Mouse (Mus musculus) c-Kit-positive CD71-positive TER-119-negative erythroid progenitor cells, embryonic 14.5 days (primary cell): ENCODE results near the gene Madcam1.
"Not testable (repeated sequence)": the region's sequence is repeated elsewhere in the genome, so short reads cannot be mapped to it uniquely, and the experiment has no call there.

ENCODE experiments used
- DNase-seq: peaks from one replicate; pipeline ENCODE4 v3.0.0-alpha.2; 2013; ENCODE audit warnings: low read depth

Gene Madcam1

DNA sequence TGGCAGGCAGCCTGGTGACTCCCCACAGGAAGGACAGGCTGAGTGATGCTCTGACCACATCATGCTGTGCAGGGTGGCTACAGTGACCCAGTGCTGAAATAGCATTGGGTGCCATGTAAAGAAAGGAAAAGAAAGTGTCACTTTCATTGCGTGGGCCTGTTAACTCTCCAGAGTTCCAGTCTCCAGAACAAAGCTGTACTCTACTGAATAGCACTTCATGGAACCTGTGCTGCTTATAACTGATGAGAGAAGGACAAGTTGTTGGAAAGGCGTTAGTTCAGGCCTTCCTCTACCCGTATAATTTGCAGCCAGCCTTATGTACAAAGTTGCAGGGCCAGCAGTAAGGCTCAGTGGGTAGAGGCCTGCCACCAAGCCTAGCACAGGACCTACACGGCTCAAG, 24.4 kb downstream of the Madcam1 start, which contains the start of gene Gzmm:
Gzmm (plus strand) TSS at position 301 of the 400 bp plus-strand sequence.
- DNase-seq, result no peak

DNA sequence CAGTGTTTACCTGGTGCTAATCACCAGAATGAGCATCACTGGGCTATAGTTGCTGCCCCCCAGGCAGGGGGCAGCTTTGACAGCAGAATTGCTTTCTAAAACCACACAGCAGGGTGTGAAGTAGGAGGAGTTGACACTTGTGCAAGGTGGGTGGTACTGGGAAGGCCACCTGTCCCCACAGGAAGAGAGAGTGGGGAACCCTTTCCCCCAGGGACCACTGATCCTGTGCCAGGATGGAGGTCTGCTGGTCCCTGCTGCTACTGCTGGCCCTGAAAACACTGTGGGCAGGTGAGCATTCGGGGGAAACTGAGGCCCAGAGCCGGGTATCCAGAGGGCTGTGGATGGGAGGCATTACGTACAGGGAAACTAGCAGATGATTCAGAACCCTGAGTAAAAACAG, 24.8 kb downstream of the Madcam1 start:
- no peak for DNase-seq

DNA sequence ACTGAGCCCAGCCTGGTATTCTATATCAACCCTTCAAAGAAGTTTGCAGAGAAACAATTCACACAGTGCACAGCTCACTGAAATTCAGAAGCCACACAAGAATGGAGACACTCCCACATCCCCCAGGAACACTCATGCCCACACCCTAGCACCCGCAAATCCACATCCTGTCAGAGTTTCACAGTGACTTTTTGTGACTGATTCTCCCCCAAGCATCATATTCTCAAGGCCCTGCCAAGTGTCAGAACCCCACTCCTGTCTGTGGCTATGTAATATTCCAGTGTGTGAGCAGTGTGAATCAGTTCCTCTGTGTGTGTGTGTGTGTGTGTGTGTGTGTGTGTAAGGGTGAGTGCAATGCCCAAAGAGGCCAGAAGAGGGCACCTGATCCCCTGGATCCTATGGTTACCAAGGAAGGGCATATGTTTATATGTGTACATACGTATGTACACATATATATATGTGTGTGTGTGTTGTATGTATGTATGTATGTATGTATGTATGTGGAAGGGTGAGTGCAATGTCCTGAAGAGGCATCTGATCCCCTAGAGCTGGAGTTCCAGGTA, 27.7 kb downstream of the Madcam1 start:
- no peak for DNase-seq

- no peak for DNase-seq
These were observed 29.4 kb downstream of the Madcam1 start for GRCm38 (mm10) chr10:79693580-79694378.

DNA sequence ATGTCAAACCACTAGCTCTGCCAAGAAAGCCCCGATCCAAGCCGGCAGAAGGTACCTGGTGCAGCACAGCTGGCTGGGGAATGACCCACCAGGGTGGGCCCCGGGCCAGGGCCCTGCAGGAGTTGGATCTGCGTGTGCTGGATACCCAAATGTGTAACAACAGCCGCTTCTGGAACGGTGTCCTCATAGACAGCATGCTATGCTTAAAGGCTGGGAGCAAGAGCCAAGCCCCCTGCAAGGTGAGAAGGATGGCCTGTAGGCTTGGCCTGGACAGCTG, 30.0 kb downstream of the Madcam1 start:
- DNase-seq, result no peak

DNA sequence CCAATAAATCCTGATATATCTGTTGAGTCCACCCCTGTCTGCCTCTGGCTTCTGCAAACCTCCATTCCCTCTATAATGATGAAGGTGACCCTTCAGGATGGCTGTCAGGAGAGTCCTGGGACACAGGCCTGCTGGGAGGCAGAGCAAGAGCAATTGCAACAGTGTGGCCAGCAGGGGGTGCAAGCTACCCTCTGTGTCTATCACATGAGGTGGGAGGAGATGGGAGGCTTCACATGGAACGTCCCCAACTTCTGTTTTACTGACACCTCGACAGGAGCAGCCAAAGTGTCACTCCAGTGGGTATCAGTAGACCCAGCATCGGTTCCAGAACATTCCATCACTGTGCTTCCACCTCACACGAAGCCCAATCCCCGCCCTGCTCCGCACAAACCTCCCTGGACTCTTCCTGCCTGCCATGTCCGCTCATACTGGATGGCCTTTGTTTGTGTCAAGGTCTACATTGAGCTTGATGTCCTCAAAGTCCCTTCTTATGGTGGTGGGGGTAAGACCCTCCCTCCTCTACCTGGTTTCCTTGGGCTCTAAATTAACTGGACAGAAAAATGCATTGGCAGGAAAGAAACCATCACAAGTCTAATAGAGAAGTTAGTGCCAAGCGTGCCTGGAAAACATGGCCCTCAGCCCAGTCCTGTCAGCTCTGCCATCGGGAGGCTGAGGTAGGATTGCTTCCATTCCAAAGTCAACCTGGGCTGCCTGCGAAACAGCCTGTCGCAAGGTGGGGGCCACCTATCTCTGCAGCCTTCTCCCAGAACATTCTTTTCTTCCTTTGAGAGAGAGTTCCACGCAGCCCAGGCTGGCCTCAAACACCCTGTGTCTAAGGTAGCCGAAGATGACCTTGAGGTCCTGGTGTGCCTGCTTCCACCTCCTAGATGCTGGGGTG, 31.1 kb downstream of the Madcam1 start:
- no peak for DNase-seq

GRCm38 (mm10) chr10:79696129-79696651, 31.8 kb downstream of the Madcam1 start:
- DNase-seq, result no peak

DNA sequence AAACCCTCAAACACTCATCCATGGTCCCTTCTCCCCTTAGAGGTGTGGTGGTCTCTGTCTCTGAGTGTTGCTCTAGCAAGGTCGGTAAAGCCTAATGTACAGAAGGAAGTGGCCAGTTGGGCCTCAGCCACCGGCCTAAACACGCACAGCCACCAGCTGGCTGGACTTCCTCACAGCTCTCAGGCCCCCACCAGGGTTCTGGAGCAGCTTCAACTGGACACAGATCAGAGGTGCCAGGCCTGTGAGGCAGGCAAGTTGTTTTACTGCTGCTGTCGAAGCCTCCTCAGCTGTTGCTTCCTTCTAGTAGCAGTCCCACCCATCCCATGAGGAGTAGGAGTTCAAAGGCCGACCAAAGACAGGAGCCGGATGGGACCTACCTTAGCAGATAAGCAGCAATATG, 33.6 kb downstream of the Madcam1 start:
- DNase-seq, result no peak

GRCm38 (mm10) chr10:79698459-79698858, 34.1 kb downstream of the Madcam1 start:
- DNase-seq, result no peak

DNA sequence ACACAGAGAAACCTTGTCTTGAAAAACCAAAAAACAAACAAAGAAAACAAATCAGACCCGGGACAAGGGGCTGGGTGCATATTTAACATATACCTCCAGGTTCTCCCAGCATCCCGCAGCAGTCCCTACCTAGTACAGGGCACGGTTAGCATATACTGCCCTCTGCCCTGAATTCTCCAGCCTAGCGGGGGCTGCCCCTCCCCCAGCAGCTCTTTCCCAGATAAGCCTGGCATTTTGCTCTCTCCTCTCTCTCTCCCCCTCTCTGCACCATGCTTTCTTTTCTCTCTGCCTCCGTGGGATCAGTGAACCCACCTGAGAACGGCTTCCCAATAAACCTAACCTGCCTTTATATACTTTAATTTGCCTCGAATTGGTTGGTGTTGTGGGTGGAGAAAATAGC, 36.3 kb downstream of the Madcam1 start:
- no peak for DNase-seq

DNA sequence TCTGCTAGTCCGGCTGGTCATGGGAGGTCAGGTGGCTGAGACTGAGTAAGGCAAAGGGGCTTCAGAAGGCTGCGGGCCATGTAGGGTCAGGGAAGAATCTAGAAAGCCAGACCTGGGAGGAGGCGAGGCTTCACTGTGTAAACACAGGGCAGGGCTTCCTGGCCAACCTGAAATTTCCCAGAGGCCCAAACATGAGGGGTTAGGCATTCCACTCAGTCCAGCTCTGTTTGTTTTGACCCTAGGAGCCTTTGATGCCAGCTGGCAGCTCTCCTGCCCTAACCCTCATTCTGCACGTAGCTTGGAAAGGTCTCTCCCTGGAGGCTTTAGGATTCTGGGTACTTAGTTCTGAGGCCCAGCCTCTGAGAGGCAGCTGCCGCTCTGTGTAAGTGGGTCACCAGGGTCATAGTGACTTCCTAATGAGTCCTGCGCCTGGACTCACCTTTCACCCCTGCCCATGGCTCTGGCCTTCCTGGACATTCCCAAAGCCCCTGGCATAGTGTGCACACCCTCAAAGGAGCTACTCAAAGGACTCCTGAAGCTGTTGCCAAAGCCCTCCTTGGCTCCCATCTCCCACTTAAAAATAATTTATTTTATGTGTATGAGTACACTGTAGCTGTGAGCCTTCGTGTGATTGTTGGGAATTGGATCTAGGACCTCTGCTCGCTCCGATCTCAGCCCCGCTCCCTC, 37.2 kb downstream of the Madcam1 start:
- no peak for DNase-seq

DNA sequence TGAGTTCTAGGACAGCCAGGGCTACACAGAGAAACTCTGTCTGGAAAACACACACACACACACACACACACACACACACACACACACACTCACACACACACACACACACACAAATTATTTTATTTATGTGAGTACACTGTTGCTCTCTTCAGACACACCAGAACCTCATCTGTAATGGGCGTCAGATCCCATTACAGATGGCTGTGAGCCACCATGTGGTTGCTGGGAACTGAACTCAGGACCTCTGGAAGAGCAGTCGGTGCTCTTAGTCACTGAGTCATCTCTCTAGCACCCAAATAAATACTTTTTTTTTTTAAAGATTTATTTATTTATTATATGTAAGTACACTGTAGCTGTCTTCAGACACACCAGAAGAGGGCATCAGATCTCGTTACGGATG, 38.6 kb downstream of the Madcam1 start:
- DNase-seq, result not testable (repeated sequence)

DNA sequence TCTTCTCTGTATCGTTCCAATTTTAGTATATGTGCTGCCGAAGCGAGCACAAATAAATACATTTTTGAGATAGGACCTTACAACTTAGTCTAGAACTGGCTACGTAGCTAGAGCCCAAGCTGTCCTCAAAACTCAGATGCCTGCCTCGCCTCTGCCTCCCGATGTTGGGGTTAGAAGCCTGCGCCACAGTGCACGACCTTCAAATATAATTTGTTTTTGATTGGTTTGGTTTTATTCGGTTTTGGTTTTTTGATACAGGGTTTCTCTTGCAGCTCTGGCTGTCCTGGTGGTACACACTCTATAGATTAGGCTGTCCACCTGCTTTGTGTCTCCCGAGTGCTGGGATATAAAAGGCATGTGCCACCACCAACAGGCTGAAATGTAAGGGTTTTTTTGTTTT, 39.2 kb downstream of the Madcam1 start:
- no peak for DNase-seq

DNA sequence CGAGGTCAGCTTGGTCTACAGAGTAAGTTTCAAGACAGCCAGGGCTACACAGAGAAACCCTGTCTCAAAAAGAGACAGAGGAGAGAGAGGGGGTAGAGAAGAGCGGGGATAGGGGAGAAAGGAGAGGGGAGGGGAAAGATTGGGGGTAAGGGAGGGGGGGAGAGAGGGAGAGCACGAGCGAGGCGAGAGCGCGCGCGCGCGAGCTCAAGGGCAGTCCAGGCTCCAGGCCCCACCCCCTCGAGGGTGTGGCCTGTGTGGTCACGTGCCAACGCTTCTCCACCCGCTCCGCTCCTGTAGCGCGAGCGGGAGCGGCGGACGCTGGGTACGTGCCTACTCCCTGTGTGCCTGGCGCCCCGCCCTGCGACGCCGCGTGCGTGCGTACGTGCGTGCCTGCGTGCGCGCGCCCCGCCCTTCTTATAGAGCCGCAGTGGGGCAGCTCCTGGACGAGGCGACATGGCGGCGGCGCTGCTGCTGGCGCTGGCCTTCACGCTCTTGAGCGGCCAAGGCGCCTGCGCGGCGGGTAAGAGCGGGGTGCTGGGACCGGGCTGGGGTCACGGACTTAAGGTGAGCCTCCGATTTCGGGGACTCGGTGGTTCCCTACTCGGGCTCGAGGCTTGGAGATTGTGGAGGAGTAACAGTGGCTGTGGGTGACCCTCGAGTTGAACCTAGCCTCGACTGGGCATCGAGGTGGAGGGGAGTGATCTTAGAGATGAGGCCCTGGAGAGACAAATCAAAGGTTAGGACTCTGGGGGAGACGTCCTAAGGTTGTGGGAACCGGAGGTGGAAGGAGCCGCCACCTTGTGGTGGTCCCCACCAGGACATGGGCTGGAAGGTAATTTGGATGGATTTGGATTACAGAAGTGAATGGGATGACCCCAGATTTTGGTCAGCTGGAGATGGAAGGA, 40.0 kb downstream of the Madcam1 start, which contains the start of gene Bsg:
Bsg (plus strand) TSS at position 427 of the 905 bp plus-strand sequence.
- DNase-seq, result peak; percentile 99

DNA sequence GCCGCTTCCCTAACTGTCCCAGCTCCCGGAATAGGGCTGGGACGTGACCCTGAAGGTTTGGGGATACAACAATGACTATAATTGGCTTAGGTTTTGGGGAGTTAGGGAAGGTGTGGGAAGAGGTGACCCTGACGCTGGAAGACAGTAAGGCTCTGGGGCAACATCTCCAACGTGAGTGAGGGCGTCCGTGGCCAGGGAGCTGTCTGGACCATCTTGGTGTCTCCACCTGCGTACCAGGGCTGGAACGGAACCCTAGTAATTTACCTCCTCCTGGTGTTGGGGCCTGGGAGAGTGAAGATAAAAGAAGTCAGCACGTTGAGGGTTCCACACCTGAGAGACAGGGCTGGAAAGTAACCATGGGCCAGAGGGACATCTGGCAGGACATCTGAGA, 40.6 kb downstream of the Madcam1 start:
- DNase-seq, result no peak

DNA sequence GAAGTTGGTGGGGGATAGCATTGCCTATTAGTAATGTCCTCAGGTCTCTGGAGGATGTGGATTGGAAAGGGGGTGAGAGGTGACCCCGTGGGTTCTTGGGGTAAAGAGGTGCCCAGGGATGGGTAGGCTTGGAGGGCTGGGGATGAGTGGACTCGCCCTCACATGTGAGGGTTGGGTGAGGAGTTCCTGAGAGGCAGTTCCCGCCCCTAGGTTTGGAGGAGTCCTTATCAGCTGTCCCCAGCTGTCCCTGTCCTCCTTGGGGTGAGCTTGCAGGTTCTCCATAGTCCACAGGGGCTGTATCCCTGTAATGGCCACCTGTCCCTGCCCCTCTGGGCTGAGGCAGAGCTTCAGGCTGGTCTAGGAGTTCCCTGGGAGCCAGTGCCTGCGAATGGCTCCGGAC, 41.6 kb downstream of the Madcam1 start:
- DNase-seq, result peak; percentile 84

GRCm38 (mm10) chr10:79706406-79707094, 42.2 kb downstream of the Madcam1 start:
- DNase-seq, result no peak

GRCm38 (mm10) chr10:79707162-79707561, 42.8 kb downstream of the Madcam1 start:
- no peak for DNase-seq

GRCm38 (mm10) chr10:79707759-79708158, 43.4 kb downstream of the Madcam1 start:
- DNase-seq, result no peak

GRCm38 (mm10) chr10:79708668-79709067, 44.3 kb downstream of the Madcam1 start:
- no peak for DNase-seq
